Mouse (Mus musculus): Measurements from ENCODE around the gene Ctps.

GRCm38 (mm10) chr4:120612304-120613080 is 42.4 kb upstream of the Ctps start:
- TF ChIP-seq POLR2A (IDR thresholded peaks at IDR 0.05; ENCODE audit: insufficient read depth, low read depth, low read length) (no peak), CTCF (IDR thresholded peaks at IDR 0.05) (no peak)

Measured in heart, adult 2 months (tissue).